Mouse (Mus musculus): ENCODE data around the gene Fam118a. TPM values are rescaled to one million over a fixed set of nuclear protein-coding genes. Genes with fewer than 3 reads are reported as not detected.
A peak's percentile ranks its signal among the peaks of the same experiment; 100 is the strongest.

Fam118a gene
- polyA plus RNA-seq, 1 experiment, result 7.0 TPM

- TF ChIP-seq CTCF (IDR thresholded peaks at IDR 0.05; ENCODE audit: insufficient read depth, low read length) (no peak), POLR2A (IDR thresholded peaks at IDR 0.05; ENCODE audit: borderline replicate concordance, extremely low read depth, low read depth, low read length) (no peak)
- H3K4me1 ChIP-seq (ENCODE audit: control insufficient read depth, insufficient read depth, low read length), result no peaks in the 10 kb centered on the region
- no peak overlapping the region for H3K4me3 ChIP-seq (replicated peaks; ENCODE audit: extremely low read depth, low read depth, low read length)
- WGBS, result 81% methylated on average over 3 of the region's 3 CpGs
- no peak for DNase-seq
Measured at GRCm38 (mm10) chr15:84989098-84989497, 39.6 kb upstream of the Fam118a start.

GRCm38 (mm10) chr15:84989771-84990170, 39.0 kb upstream of the Fam118a start:
- no peak for TF ChIP-seq CTCF (IDR thresholded peaks at IDR 0.05; ENCODE audit: insufficient read depth, low read length)
- no peak for DNase-seq
- 74% methylated on average over 7 of the region's 7 CpGs for WGBS
- Histone ChIP-seq H3K4me1 (ENCODE audit: control insufficient read depth, insufficient read depth, low read length) (no peaks in the 10 kb centered on the region), H3K4me3 (replicated peaks; ENCODE audit: extremely low read depth, low read depth, low read length) (no peak overlapping the region)

GRCm38 (mm10) chr15:84994498-84994897, 34.2 kb upstream of the Fam118a start:
- no peak for DNase-seq

GRCm38 (mm10) chr15:84995041-84995440, 33.7 kb upstream of the Fam118a start:
- no peak for DNase-seq
- WGBS, result 35% methylated on average over 6 of the region's 6 CpGs

More at GRCm38 (mm10) chr15:84994498-84994897, 34.2 kb upstream of the Fam118a start:
- no peaks in the 10 kb centered on the region for H3K4me1 ChIP-seq (ENCODE audit: control insufficient read depth, insufficient read depth, low read length)
- 21% methylated on average over 6 of the region's 6 CpGs for WGBS
- no peak for TF ChIP-seq CTCF (IDR thresholded peaks at IDR 0.05; ENCODE audit: insufficient read depth, low read length)
- TF ChIP-seq POLR2A (IDR thresholded peaks at IDR 0.05; ENCODE audit: borderline replicate concordance, extremely low read depth, low read depth, low read length), result no peak
- H3K4me3 ChIP-seq (replicated peaks; ENCODE audit: extremely low read depth, low read depth, low read length), result no peak overlapping the region

GRCm38 (mm10) chr15:84995967-84996366, 32.8 kb upstream of the Fam118a start:
- Histone ChIP-seq H3K4me1 (ENCODE audit: control insufficient read depth, insufficient read depth, low read length) (no peaks in the 10 kb centered on the region), H3K4me3 (replicated peaks; ENCODE audit: extremely low read depth, low read depth, low read length) (no peak overlapping the region)
- DNase-seq, result peak; percentile 46
- no peak for TF ChIP-seq POLR2A (IDR thresholded peaks at IDR 0.05; ENCODE audit: borderline replicate concordance, extremely low read depth, low read depth, low read length)
- peak; percentile 74 for TF ChIP-seq CTCF (IDR thresholded peaks at IDR 0.05; ENCODE audit: insufficient read depth, low read length)
- WGBS, result 0% methylated on average over 1 of the region's 1 CpGs

More at GRCm38 (mm10) chr15:84995041-84995440, 33.7 kb upstream of the Fam118a start:
- TF ChIP-seq CTCF (IDR thresholded peaks at IDR 0.05; ENCODE audit: insufficient read depth, low read length) (no peak), POLR2A (IDR thresholded peaks at IDR 0.05; ENCODE audit: borderline replicate concordance, extremely low read depth, low read depth, low read length) (no peak)
- no peak overlapping the region for H3K4me3 ChIP-seq (replicated peaks; ENCODE audit: extremely low read depth, low read depth, low read length)
- H3K4me1 ChIP-seq (ENCODE audit: control insufficient read depth, insufficient read depth, low read length), result no peaks in the 10 kb centered on the region

- H3K4me3 ChIP-seq (replicated peaks; ENCODE audit: extremely low read depth, low read depth, low read length), result no peak overlapping the region
- 61% methylated on average over 14 of the region's 14 CpGs for WGBS
- no peaks in the 10 kb centered on the region for H3K4me1 ChIP-seq (ENCODE audit: control insufficient read depth, insufficient read depth, low read length)
- no peak for TF ChIP-seq CTCF (IDR thresholded peaks at IDR 0.05; ENCODE audit: insufficient read depth, low read length)
- TF ChIP-seq POLR2A (IDR thresholded peaks at IDR 0.05; ENCODE audit: borderline replicate concordance, extremely low read depth, low read depth, low read length), result no peak
- no peak for DNase-seq
Measured at GRCm38 (mm10) chr15:84997768-84998454, 30.8 kb upstream of the Fam118a start.

GRCm38 (mm10) chr15:84999911-85000310, 28.8 kb upstream of the Fam118a start:
- no peak for DNase-seq
- 61% methylated on average over 7 of the region's 7 CpGs for WGBS
- no peak overlapping the region for H3K4me3 ChIP-seq (replicated peaks; ENCODE audit: extremely low read depth, low read depth, low read length)
- TF ChIP-seq POLR2A (IDR thresholded peaks at IDR 0.05; ENCODE audit: borderline replicate concordance, extremely low read depth, low read depth, low read length) (no peak), CTCF (IDR thresholded peaks at IDR 0.05; ENCODE audit: insufficient read depth, low read length) (no peak)
- no peaks in the 10 kb centered on the region for H3K4me1 ChIP-seq (ENCODE audit: control insufficient read depth, insufficient read depth, low read length)

- Histone ChIP-seq H3K4me3 (replicated peaks; ENCODE audit: extremely low read depth, low read depth, low read length) (no peak overlapping the region), H3K4me1 (ENCODE audit: control insufficient read depth, insufficient read depth, low read length) (no peaks in the 10 kb centered on the region)
- DNase-seq, result peak; percentile 73
- no peak for TF ChIP-seq POLR2A (IDR thresholded peaks at IDR 0.05; ENCODE audit: borderline replicate concordance, extremely low read depth, low read depth, low read length)
- peak; percentile 69 for TF ChIP-seq CTCF (IDR thresholded peaks at IDR 0.05; ENCODE audit: insufficient read depth, low read length)
- 20% methylated on average over 29 of the region's 29 CpGs for WGBS
Measured at GRCm38 (mm10) chr15:85000984-85001982, 27.5 kb upstream of the Fam118a start.

GRCm38 (mm10) chr15:85009666-85010065, 19.1 kb upstream of the Fam118a start:
- DNase-seq, result no peak
- Histone ChIP-seq H3K4me3 (replicated peaks; ENCODE audit: extremely low read depth, low read depth, low read length) (no peak overlapping the region), H3K4me1 (ENCODE audit: control insufficient read depth, insufficient read depth, low read length) (peaks cover 3% of the 10 kb centered on the region; the same call in 1 of the 2 replicates)
- WGBS, result 81% methylated on average over 8 of the region's 8 CpGs
- no peak for TF ChIP-seq POLR2A (IDR thresholded peaks at IDR 0.05; ENCODE audit: borderline replicate concordance, extremely low read depth, low read depth, low read length)
- no peak for TF ChIP-seq CTCF (IDR thresholded peaks at IDR 0.05; ENCODE audit: insufficient read depth, low read length)

Measured in lung, adult 2 months (tissue).